Mouse (Mus musculus): Measurements from ENCODE around the gene Snrpd2. TPM values are rescaled to one million over a fixed set of nuclear protein-coding genes. Genes with fewer than 3 reads are reported as not detected.

The Snrpd2 gene
- polyA plus RNA-seq (2012; rRNA removed) = 95.5 and 107 TPM in 2 replicates

- peak; percentile 98 for DNase-seq (ENCODE audit: low read depth)
- no peak for TF ChIP-seq CTCF (IDR thresholded peaks at IDR 0.05; ENCODE audit: borderline replicate concordance, extremely low read depth, insufficient read depth, insufficient read length)
- TF ChIP-seq POLR2A (IDR thresholded peaks at IDR 0.05; ENCODE audit: borderline replicate concordance, extremely low read depth, insufficient read depth, insufficient read length, poor library complexity, severe bottlenecking) = peak; percentile 37; the same call in 1 of the 2 replicates
These were observed at the start of gene Snrpd2 for GRCm38 (mm10) chr7:19149626-19150025. TSS of gene Snrpd2 (plus strand) at chr7:19149722.

- TF ChIP-seq CTCF (IDR thresholded peaks at IDR 0.05; ENCODE audit: borderline replicate concordance, extremely low read depth, insufficient read depth, insufficient read length) (no peak), POLR2A (IDR thresholded peaks at IDR 0.05; ENCODE audit: borderline replicate concordance, extremely low read depth, insufficient read depth, insufficient read length, poor library complexity, severe bottlenecking) (no peak)
- DNase-seq (ENCODE audit: low read depth) = no peak
These were observed 49.2 kb upstream of the Snrpd2 start for GRCm38 (mm10) chr7:19100290-19100689.

- no peak for DNase-seq (ENCODE audit: low read depth)
- TF ChIP-seq CTCF (IDR thresholded peaks at IDR 0.05; ENCODE audit: borderline replicate concordance, extremely low read depth, insufficient read depth, insufficient read length) (no peak), POLR2A (IDR thresholded peaks at IDR 0.05; ENCODE audit: borderline replicate concordance, extremely low read depth, insufficient read depth, insufficient read length, poor library complexity, severe bottlenecking) (no peak)
These were observed 45.8 kb upstream of the Snrpd2 start for GRCm38 (mm10) chr7:19103741-19104140.

GRCm38 (mm10) chr7:19104486-19104885 is 45.0 kb upstream of the Snrpd2 start:
- TF ChIP-seq CTCF (IDR thresholded peaks at IDR 0.05; ENCODE audit: borderline replicate concordance, extremely low read depth, insufficient read depth, insufficient read length) = no peak
- TF ChIP-seq POLR2A (IDR thresholded peaks at IDR 0.05; ENCODE audit: borderline replicate concordance, extremely low read depth, insufficient read depth, insufficient read length, poor library complexity, severe bottlenecking) = no peak
- no peak for DNase-seq (ENCODE audit: low read depth)

- TF ChIP-seq POLR2A (IDR thresholded peaks at IDR 0.05; ENCODE audit: borderline replicate concordance, extremely low read depth, insufficient read depth, insufficient read length, poor library complexity, severe bottlenecking) = no peak
- TF ChIP-seq CTCF (IDR thresholded peaks at IDR 0.05; ENCODE audit: borderline replicate concordance, extremely low read depth, insufficient read depth, insufficient read length) = no peak
- no peak for DNase-seq (ENCODE audit: low read depth)
These were observed 42.1 kb upstream of the Snrpd2 start for GRCm38 (mm10) chr7:19107436-19107835.

- no peak for TF ChIP-seq POLR2A (IDR thresholded peaks at IDR 0.05; ENCODE audit: borderline replicate concordance, extremely low read depth, insufficient read depth, insufficient read length, poor library complexity, severe bottlenecking)
- no peak for TF ChIP-seq CTCF (IDR thresholded peaks at IDR 0.05; ENCODE audit: borderline replicate concordance, extremely low read depth, insufficient read depth, insufficient read length)
- no peak for DNase-seq (ENCODE audit: low read depth)
These were observed 40.0 kb upstream of the Snrpd2 start for GRCm38 (mm10) chr7:19109565-19109964.

- peak; percentile 81 for DNase-seq (ENCODE audit: low read depth)
These were observed 31.3 kb upstream of the Snrpd2 start, which contains the start of gene Gm4969 for GRCm38 (mm10) chr7:19118028-19118771. TSS of gene Gm4969 (minus strand) at chr7:19118368.

GRCm38 (mm10) chr7:19119083-19119482 is 30.4 kb upstream of the Snrpd2 start:
- no peak for DNase-seq (ENCODE audit: low read depth)
- TF ChIP-seq POLR2A (IDR thresholded peaks at IDR 0.05; ENCODE audit: borderline replicate concordance, extremely low read depth, insufficient read depth, insufficient read length, poor library complexity, severe bottlenecking) = no peak
- no peak for TF ChIP-seq CTCF (IDR thresholded peaks at IDR 0.05; ENCODE audit: borderline replicate concordance, extremely low read depth, insufficient read depth, insufficient read length)

More at GRCm38 (mm10) chr7:19118028-19118771, 31.3 kb upstream of the Snrpd2 start, which contains the start of gene Gm4969:
- TF ChIP-seq CTCF (IDR thresholded peaks at IDR 0.05; ENCODE audit: borderline replicate concordance, extremely low read depth, insufficient read depth, insufficient read length) (peak; percentile 11; the same call in 1 of the 2 replicates), POLR2A (IDR thresholded peaks at IDR 0.05; ENCODE audit: borderline replicate concordance, extremely low read depth, insufficient read depth, insufficient read length, poor library complexity, severe bottlenecking) (no peak)

GRCm38 (mm10) chr7:19119631-19120429 is 29.7 kb upstream of the Snrpd2 start, which contains the start of gene Fbxo46:
TSS of gene Fbxo46 (plus strand) at chr7:19119859.
- DNase-seq (ENCODE audit: low read depth) = peak; percentile 99
- no peak for TF ChIP-seq CTCF (IDR thresholded peaks at IDR 0.05; ENCODE audit: borderline replicate concordance, extremely low read depth, insufficient read depth, insufficient read length)
- TF ChIP-seq POLR2A (IDR thresholded peaks at IDR 0.05; ENCODE audit: borderline replicate concordance, extremely low read depth, insufficient read depth, insufficient read length, poor library complexity, severe bottlenecking) = peak; percentile 79; the same call in 1 of the 2 replicates

GRCm38 (mm10) chr7:19121686-19122085 is 27.8 kb upstream of the Snrpd2 start:
- no peak for TF ChIP-seq POLR2A (IDR thresholded peaks at IDR 0.05; ENCODE audit: borderline replicate concordance, extremely low read depth, insufficient read depth, insufficient read length, poor library complexity, severe bottlenecking)
- TF ChIP-seq CTCF (IDR thresholded peaks at IDR 0.05; ENCODE audit: borderline replicate concordance, extremely low read depth, insufficient read depth, insufficient read length) = no peak
- no peak for DNase-seq (ENCODE audit: low read depth)

GRCm38 (mm10) chr7:19124713-19125112 is 24.8 kb upstream of the Snrpd2 start:
- TF ChIP-seq POLR2A (IDR thresholded peaks at IDR 0.05; ENCODE audit: borderline replicate concordance, extremely low read depth, insufficient read depth, insufficient read length, poor library complexity, severe bottlenecking) = no peak
- no peak for TF ChIP-seq CTCF (IDR thresholded peaks at IDR 0.05; ENCODE audit: borderline replicate concordance, extremely low read depth, insufficient read depth, insufficient read length)
- DNase-seq (ENCODE audit: low read depth) = no peak

All from brain, embryonic 14.5 days (tissue).